Mouse (Mus musculus) ovary, adult 10 weeks (tissue): ENCODE results near the gene Vmac. TPM values are rescaled to one million over a fixed set of nuclear protein-coding genes. Genes with fewer than 3 reads are reported as not detected.

Experiments used
- polyA plus RNA-seq: library from polyadenylated mRNA; stranded (reverse); fragments of 350-450 nt; fragmentation: Illumina TruSeq; extraction: RNeasy Lipid Tissue Mini Kit (QIAGEN cat#74804); gene quantifications from one replicate; pipeline ENCODE4 v1.2.3, GENCODE M21; 2014

Gene Vmac
- 16.3 TPM for polyA plus RNA-seq

GRCm38 (mm10) chr17:56717363-56718058 is at the start of gene Vmac, which contains the start of gene Ndufa11:
Gene Vmac (minus strand): TSS chr17:56718022.
Gene Ndufa11 (plus strand): TSS chr17:56717767.

DNA sequence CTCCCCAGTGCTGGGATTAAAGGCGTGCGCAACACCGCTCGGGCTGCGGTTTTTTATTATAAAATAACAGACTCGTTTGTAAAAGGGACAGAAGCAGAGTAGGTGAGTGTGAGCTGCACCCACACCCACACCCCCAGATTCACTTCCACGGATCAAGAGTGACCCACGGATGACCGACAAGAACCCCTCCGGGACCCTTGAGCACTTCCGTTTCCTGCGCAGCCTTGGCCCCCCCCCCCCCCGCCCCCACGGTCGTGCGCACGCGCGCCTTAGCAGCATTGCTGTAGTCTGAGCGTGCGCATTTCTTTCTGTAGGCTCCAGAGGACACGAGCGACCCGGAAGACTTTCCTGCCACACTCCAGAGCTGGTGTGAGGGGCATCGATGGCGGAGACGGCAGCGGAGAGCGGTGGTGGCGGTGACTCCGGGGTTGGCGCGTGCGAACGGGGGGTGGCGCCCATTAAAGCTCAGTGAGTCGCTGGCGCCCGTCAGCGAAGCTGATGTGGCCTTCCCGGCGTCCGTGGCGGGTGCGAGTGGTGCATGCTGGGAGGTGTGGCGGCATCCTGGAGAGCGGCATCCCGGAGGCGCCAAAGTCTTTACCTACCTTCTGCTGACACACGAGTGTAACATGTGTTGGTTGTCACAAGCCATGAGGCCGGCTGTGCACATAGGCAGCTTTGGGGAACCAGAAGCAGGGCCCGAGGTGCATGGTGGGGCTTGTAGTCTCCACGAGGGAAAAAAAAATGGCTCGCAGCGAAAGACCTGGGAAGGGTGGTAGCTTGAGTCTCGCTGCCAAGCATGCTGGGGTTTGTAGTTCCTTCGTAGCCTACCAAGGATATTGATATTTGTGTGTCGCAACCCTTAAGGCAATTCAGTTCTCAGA is 46.9 kb upstream of the Vmac start, which contains the start of gene Dus3l:
Dus3l (plus strand) TSS at position 284 of the 881 bp plus-strand sequence.

DNA sequence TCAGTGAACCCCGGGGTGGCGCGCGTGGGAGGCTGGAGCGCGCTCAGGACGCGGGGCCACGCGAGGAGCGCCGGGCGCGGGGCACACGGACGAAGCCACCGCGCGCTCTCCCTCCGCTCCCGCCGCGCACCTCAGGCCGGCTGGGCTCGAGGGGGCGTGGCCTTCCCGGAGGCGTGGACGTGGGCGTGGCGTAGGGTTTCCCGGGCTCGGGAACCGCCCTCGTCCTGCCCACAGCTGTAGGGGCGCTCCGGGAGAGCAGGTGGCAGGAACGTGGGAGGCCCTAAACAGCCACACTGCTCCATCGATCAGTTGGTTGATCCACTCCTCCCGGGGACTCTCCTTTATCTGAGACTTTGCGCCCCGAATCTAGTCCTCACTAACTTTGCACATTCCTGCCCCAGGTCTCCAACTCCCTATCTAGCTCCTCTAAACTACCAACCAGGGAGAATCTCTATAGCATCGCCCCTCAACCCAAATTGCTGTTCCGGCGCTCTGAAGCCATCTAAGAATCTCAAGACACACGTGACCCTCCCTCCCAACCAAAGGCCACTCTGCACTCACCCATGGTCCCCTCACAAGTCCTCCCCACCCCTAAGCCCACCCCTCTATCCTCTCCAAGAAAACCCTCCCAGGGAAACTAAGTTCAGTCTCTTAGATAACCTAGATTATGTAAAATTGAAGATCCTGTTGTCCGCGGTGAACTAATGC is 39.7 kb upstream of the Vmac start, which contains the start of gene Nrtn:
Nrtn (minus strand) TSS at position 115 of the 708 bp plus-strand sequence.

DNA sequence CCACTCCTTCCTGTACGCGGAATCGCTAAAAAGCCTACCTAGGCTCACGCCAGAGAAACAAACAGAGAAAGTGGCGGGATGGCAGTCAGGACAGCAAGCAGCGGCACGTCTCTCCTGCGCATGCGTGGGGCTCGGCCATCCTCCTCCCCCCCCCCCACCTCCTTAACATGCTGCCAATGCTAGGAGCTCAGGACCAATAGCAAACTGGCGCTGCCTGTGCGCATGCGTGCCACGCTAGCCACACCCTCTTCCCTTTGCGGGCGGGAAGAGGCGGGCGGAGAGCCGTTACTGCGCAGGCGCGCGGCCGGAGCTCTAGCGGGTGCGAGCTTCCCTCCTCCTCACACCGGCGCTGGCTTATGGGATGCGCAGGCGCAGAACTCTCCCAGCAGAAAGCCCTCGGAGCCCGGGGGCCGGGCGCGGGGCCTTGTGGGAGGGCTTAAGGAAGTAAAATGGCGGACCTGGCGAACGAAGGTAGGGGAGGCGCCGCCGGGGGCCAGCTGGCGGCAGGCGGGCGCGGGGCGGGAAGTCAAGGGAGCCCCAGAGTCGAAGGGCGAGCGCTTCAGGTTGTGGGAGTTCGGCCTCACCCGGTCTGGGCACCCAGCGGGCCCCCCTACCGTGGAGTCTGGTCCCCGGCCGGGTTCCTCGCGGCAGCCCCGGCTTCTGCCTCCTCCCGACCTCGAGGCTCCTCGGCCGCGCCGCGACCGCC is 44.7 kb downstream of the Vmac start, which contains the start of gene Ranbp3:
Ranbp3 (plus strand) TSS at position 354 of the 706 bp plus-strand sequence.

Other genes starting within 250 kb of the Vmac start
- 1.1 TPM for gene Ptprs, start 241.5 kb downstream of the Vmac start, polyA plus RNA-seq
- not detected for gene Znrf4, start 205.6 kb downstream of the Vmac start, polyA plus RNA-seq
- 0.37 TPM for gene Gm20219, start 163.6 kb downstream of the Vmac start, polyA plus RNA-seq
- 27.3 TPM for gene Safb2, start 133.4 kb downstream of the Vmac start, polyA plus RNA-seq
- 16.4 TPM for gene Safb, start 133.2 kb downstream of the Vmac start, polyA plus RNA-seq
- gene 2410015M20Rik, start 108.3 kb downstream of the Vmac start, polyA plus RNA-seq = 2.6 TPM
- gene Rpl36, start 104.6 kb downstream of the Vmac start, polyA plus RNA-seq = not detected
- gene Lonp1, start 91.1 kb downstream of the Vmac start, polyA plus RNA-seq = 6.8 TPM
- 0.46 TPM for gene Catsperd, start 89.9 kb downstream of the Vmac start, polyA plus RNA-seq
- gene Ranbp3, start 44.7 kb downstream of the Vmac start, polyA plus RNA-seq = 0.80 TPM
- not detected for gene Ndufa11, start 255 bp downstream of the Vmac start, polyA plus RNA-seq
- not detected for gene Nrtn, start 39.5 kb upstream of the Vmac start, polyA plus RNA-seq
- 1.1 TPM for gene Dus3l, start 46.7 kb upstream of the Vmac start, polyA plus RNA-seq
- not detected for gene Prr22, start 52.2 kb upstream of the Vmac start, polyA plus RNA-seq
- gene Rfx2, start 113.0 kb upstream of the Vmac start, polyA plus RNA-seq = 0.26 TPM
- not detected for gene Acsbg2, start 156.4 kb upstream of the Vmac start, polyA plus RNA-seq
- not detected for gene 1700061G19Rik, start 157.5 kb upstream of the Vmac start, polyA plus RNA-seq
- 0.83 TPM for gene Mllt1, start 217.4 kb upstream of the Vmac start, polyA plus RNA-seq